Mouse (Mus musculus): Measurements from ENCODE around the gene Ppp6r2. TPM values are rescaled to one million over a fixed set of nuclear protein-coding genes. Genes with fewer than 3 reads are reported as not detected.

Ppp6r2 gene
- polyA plus RNA-seq, 1 experiment from 2014 or later = 26.8 TPM

DNA sequence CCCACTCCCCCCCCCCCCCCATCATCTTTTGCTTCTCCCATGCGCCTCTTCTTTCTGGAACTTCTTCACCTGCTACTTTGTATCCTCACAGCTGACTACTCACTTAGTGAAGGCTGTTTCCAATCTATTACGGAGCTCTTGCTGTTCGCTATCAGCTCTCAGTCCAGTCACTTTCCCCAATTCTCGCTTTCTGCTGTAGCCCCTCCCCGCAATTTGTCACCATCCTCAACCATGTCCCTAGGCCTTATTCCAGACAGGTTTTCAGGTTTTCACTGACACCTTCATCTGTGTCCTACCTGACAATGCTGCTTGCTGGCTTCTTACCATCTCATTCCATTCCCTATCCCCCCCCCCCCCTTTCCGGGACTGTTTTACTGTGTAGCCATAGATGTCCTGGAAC lies 1.1 kb downstream of the Ppp6r2 start:
- no peak overlapping the region for H3K27ac ChIP-seq
- H3K4me2 ChIP-seq (ENCODE audit: low read length) = peak overlapping the region; percentile 57
- H3K9me3 ChIP-seq (replicated peaks; ENCODE audit: low read length) = no peaks in the 10 kb centered on the region
- ATAC-seq (replicated peaks; ENCODE audit: low FRiP score, low read depth) (no peak), DNase-seq (ENCODE audit: low spot score) (no peak)
- peak overlapping the region; percentile 76 for H3K4me3 ChIP-seq (replicated peaks; ENCODE audit: low read depth, low read length)
- H3K36me3 ChIP-seq (ENCODE audit: insufficient read depth, low read length) = no peaks in the 10 kb centered on the region
- H3K27me3 ChIP-seq (ENCODE audit: insufficient read depth, low read length) = no peaks in the 10 kb centered on the region
- H3K9ac ChIP-seq (ENCODE audit: low read depth, low read length) = peak overlapping the region; percentile 84; the same call in 1 of the 2 replicates
- WGBS = 67% methylated on average over 6 of the region's 6 CpGs
- H3K4me1 ChIP-seq (replicated peaks; ENCODE audit: insufficient read depth, low read length) = no peaks in the 10 kb centered on the region
- no peak for TF ChIP-seq CTCF (IDR thresholded peaks at IDR 0.05; ENCODE audit: low read depth)

DNA sequence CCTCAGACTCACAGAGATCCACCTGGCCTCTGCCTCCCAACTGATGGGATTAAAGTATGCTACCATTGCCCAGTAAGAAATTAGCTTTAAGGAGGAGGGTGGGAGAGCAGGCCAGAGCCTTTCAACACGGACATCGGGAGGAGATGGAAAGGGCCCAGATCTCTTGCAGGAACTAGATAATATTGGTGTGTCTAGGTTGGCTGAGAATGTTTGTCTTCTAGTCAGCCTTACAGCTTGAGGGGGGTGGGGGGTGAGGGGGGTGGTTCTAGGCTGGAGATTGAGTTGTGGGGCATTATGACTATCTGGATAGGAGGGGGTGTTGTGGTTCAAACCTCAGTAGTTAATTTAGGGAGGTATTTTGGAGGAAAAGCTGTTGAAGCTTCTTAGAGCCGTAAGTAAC lies 2.2 kb downstream of the Ppp6r2 start:
- no peak for DNase-seq (ENCODE audit: low spot score)
- Histone ChIP-seq H3K9ac (ENCODE audit: low read depth, low read length) (no peak overlapping the region), H3K36me3 (ENCODE audit: insufficient read depth, low read length) (no peaks in the 10 kb centered on the region), H3K4me1 (replicated peaks; ENCODE audit: insufficient read depth, low read length) (no peaks in the 10 kb centered on the region), H3K4me2 (ENCODE audit: low read length) (no peak overlapping the region), H3K27ac (no peak overlapping the region), H3K9me3 (replicated peaks; ENCODE audit: low read length) (no peaks in the 10 kb centered on the region), H3K27me3 (ENCODE audit: insufficient read depth, low read length) (no peaks in the 10 kb centered on the region), H3K4me3 (replicated peaks; ENCODE audit: low read depth, low read length) (no peak overlapping the region)
- TF ChIP-seq CTCF (IDR thresholded peaks at IDR 0.05; ENCODE audit: low read depth) = no peak
- 83% methylated on average over 3 of the region's 3 CpGs for WGBS
- ATAC-seq (replicated peaks; ENCODE audit: low FRiP score, low read depth) = no peak

DNA sequence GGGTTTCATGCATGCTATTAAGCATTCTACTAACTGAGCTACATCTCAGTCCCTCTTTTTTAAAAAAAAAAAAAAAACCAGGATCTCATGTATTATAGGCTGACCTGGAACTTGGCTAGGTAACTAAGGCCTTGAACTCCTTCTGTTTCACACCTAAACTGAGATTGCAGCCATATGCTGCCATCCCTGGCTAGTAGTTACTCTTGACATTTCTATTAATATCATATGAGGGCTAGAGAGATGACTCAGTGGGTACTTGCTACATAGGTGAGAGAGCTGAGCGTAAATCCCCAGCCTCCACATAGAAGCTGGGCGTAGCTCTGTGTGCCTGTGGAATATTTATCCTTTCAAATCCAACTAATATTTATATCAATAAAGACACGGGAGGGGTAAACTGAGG lies 3.6 kb downstream of the Ppp6r2 start:
- no peak for DNase-seq (ENCODE audit: low spot score)
- Histone ChIP-seq H3K36me3 (ENCODE audit: insufficient read depth, low read length) (no peaks in the 10 kb centered on the region), H3K4me2 (ENCODE audit: low read length) (no peak overlapping the region), H3K27me3 (ENCODE audit: insufficient read depth, low read length) (no peaks in the 10 kb centered on the region), H3K27ac (no peak overlapping the region), H3K4me1 (replicated peaks; ENCODE audit: insufficient read depth, low read length) (no peaks in the 10 kb centered on the region), H3K9ac (ENCODE audit: low read depth, low read length) (no peak overlapping the region), H3K4me3 (replicated peaks; ENCODE audit: low read depth, low read length) (no peak overlapping the region), H3K9me3 (replicated peaks; ENCODE audit: low read length) (no peaks in the 10 kb centered on the region)
- 98% methylated on average over 3 of the region's 3 CpGs for WGBS
- ATAC-seq (replicated peaks; ENCODE audit: low FRiP score, low read depth) = no peak
- no peak for TF ChIP-seq CTCF (IDR thresholded peaks at IDR 0.05; ENCODE audit: low read depth)

DNA sequence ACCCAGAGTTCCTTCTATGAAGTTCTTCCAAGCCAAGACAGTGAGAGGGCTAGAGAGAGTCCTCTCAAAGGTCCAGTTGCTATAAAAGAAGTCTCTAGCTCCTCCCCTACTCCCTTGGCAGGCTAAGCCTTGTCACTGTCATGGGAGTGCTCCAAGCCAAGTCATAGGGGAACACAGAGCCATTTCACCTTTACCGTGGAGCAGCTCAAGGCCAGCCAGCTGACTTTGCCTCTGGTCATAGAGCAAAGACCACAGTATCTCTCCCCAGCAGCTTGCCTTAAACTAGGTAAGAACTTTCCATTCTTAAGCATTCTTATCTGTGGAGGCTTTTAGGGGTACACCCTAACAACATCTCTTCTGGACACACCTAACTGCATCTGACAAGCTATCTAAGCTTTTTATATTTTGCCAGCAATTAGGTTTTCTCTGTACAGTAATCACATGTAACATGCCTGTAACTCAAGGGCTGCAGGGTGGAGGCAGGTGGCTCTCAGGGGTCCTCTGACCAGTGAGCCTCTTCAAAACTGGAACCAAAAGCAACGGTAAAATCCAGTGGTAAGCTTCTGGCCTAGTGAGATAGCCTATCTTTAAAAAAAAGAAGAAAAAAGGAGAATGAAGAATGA lies 4.4 kb downstream of the Ppp6r2 start:
- Histone ChIP-seq H3K4me2 (ENCODE audit: low read length) (no peak overlapping the region), H3K36me3 (ENCODE audit: insufficient read depth, low read length) (no peaks in the 10 kb centered on the region), H3K4me3 (replicated peaks; ENCODE audit: low read depth, low read length) (no peak overlapping the region), H3K27ac (no peak overlapping the region), H3K27me3 (ENCODE audit: insufficient read depth, low read length) (no peaks in the 10 kb centered on the region), H3K9ac (ENCODE audit: low read depth, low read length) (no peak overlapping the region), H3K9me3 (replicated peaks; ENCODE audit: low read length) (no peaks in the 10 kb centered on the region), H3K4me1 (replicated peaks; ENCODE audit: insufficient read depth, low read length) (no peaks in the 10 kb centered on the region)
- 86% methylated on average over 2 of the region's 2 CpGs for WGBS
- TF ChIP-seq CTCF (IDR thresholded peaks at IDR 0.05; ENCODE audit: low read depth) = no peak
- no peak for ATAC-seq (replicated peaks; ENCODE audit: low FRiP score, low read depth)
- no peak for DNase-seq (ENCODE audit: low spot score)

DNA sequence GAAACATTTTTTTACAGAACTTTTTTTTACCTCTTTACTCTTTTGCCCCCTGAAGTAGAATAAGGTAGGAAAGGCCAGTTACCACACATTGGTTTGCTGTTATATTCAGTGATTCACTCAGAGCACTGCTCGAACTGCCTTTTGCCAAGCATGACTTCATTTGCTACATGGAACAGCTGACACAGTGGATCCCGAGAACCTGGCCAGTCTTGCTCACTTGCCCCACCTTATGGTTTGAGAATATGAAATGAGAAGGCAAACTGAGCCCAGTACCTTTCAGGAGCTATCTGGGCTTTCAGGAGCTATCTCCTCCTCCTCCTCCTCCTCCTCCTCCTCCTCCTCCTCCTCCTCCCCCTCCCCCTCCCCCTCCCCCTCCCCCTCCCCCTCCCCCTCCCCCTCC lies 22.2 kb downstream of the Ppp6r2 start:
- peak; percentile 32; the same call in 1 of the 2 replicates for TF ChIP-seq CTCF (IDR thresholded peaks at IDR 0.05; ENCODE audit: low read depth)
- WGBS = 27% methylated on average over 2 of the region's 2 CpGs
- no peak for ATAC-seq (replicated peaks; ENCODE audit: low FRiP score, low read depth)
- Histone ChIP-seq H3K36me3 (ENCODE audit: insufficient read depth, low read length) (0 out of 2 replicates have a peak, but pooled peaks cover 3% of the 10 kb centered on the region), H3K4me3 (replicated peaks; ENCODE audit: low read depth, low read length) (no peak overlapping the region), H3K4me2 (ENCODE audit: low read length) (no peak overlapping the region), H3K27ac (no peak overlapping the region), H3K27me3 (ENCODE audit: insufficient read depth, low read length) (no peaks in the 10 kb centered on the region), H3K4me1 (replicated peaks; ENCODE audit: insufficient read depth, low read length) (no peaks in the 10 kb centered on the region), H3K9ac (ENCODE audit: low read depth, low read length) (no peak overlapping the region), H3K9me3 (replicated peaks; ENCODE audit: low read length) (no peaks in the 10 kb centered on the region)
- peak; percentile 34 for DNase-seq (ENCODE audit: low spot score)

DNA sequence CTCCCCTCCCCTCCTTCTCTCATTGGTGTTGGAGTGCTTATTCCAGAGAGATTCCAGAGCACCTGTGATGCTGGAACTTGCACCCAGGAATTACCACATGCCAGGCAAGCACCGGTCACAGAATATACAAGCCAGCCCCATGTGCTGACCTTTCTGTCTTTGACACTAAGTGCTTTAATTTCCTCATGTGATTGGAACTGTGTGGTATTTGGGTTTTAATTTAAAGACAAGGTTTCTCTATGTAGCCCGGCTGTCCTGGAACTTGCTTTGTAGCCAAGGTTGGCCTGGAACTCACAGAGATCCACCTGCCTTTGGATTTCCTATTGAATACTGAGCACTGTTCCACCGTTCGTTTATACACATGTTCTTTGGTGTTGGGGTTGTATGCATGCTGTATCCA lies 22.7 kb downstream of the Ppp6r2 start:
- 0 out of 2 replicates have a peak, but pooled peaks cover 3% of the 10 kb centered on the region for H3K36me3 ChIP-seq (ENCODE audit: insufficient read depth, low read length)
- 88% methylated on average over 4 of the region's 4 CpGs for WGBS
- DNase-seq (ENCODE audit: low spot score) = no peak
- no peak for ATAC-seq (replicated peaks; ENCODE audit: low FRiP score, low read depth)
- no peak overlapping the region for H3K4me3 ChIP-seq (replicated peaks; ENCODE audit: low read depth, low read length)
- no peak for TF ChIP-seq CTCF (IDR thresholded peaks at IDR 0.05; ENCODE audit: low read depth)
- no peaks in the 10 kb centered on the region for H3K27me3 ChIP-seq (ENCODE audit: insufficient read depth, low read length)
- H3K4me1 ChIP-seq (replicated peaks; ENCODE audit: insufficient read depth, low read length) = no peaks in the 10 kb centered on the region
- H3K4me2 ChIP-seq (ENCODE audit: low read length) = no peak overlapping the region
- H3K9me3 ChIP-seq (replicated peaks; ENCODE audit: low read length) = no peaks in the 10 kb centered on the region
- H3K27ac ChIP-seq = no peak overlapping the region
- H3K9ac ChIP-seq (ENCODE audit: low read depth, low read length) = no peak overlapping the region
